Mouse (Mus musculus) C2C12 (cell line): ENCODE measurements around the gene Map1b.

Experiments
- CTCF ChIP-seq: IDR thresholded peaks from one replicate; pipeline ENCODE4 v1.5.1; 2011; ENCODE audit not compliant: control insufficient read depth, insufficient read depth, insufficient read length
- MAX ChIP-seq: IDR thresholded peaks from one replicate; pipeline ENCODE4 v1.6.1; 2011; ENCODE audit warnings: mild to moderate bottlenecking, control low read depth

- TF ChIP-seq CTCF (no peak), MAX (peak; percentile 37)
Observed at GRCm38 (mm10) chr13:99528456-99528855, 12.1 kb upstream of the Map1b start.
